Comparison of ENCODE assay signal across 26 mouse cellular contexts in genomic region chr16:57291696-57292095, GRCm38 (mm10). TPM values are rescaled to one million over a fixed set of nuclear protein-coding genes. Genes with fewer than 3 reads are reported as not detected.
DNase-seq lines count a peak whose midpoint lies in the region; ATAC-seq and TF ChIP-seq lines count a peak whose summit lies in the region.
"Had no signal": no experiment of that assay in that cellular context is flagged by ENCODE, and none has a peak within 500 bp of the region (broad histone marks: within the 10 kb centered on the region; RNA-seq: fewer than 3 reads in every experiment).

No protein-coding gene starts in this region.

- ATAC-seq in intestine, postnatal 0 days: no peak
- no peak for ATAC-seq in intestine, embryonic 15.5 days
- no peak for ATAC-seq in cerebellum, adult (ENCODE audit: insufficient number of reproducible peaks, low FRiP score, low TSS enrichment)
- ATAC-seq: forebrain, embryonic 15.5 days had no signal

- H3K27me3 ChIP-seq in intestine, postnatal 0 days (replicated peaks; ENCODE audit: control insufficient read depth, insufficient read depth, low read length): no peaks in the 10 kb centered on the region
- no peaks in the 10 kb centered on the region for H3K27me3 ChIP-seq in intestine, embryonic 15.5 days (replicated peaks)
- no peaks in the 10 kb centered on the region for H3K27me3 ChIP-seq in testis, adult 2 months (ENCODE audit: control insufficient read depth, insufficient read depth, low read length)
- H3K27me3 ChIP-seq in MEL (ENCODE audit: control insufficient read depth in 1 of 2, insufficient read depth in 2 of 2, low read length in 2 of 2): no peaks in the 10 kb centered on the region
- H3K27me3 ChIP-seq in splenic B cell, adult 2 months (ENCODE audit: control insufficient read depth, insufficient read depth, low read length, poor library complexity, severe bottlenecking): no peaks in the 10 kb centered on the region
- H3K27me3 ChIP-seq in midbrain, embryonic 10.5 days (ENCODE audit: low read depth, poor library complexity, severe bottlenecking): no peaks in the 10 kb centered on the region
- H3K27me3 ChIP-seq: forebrain, embryonic 15.5 days; heart, embryonic 13.5 days; hindbrain, embryonic 15.5 days; midbrain, embryonic 12.5 days; stomach, embryonic 15.5 days had no signal

- 95% methylated on average over 5 of the region's 5 CpGs for WGBS in intestine, postnatal 0 days
- WGBS in intestine, embryonic 15.5 days: 92% methylated on average over 5 of the region's 5 CpGs
- 95% methylated on average over 5 of the region's 5 CpGs for WGBS in midbrain, embryonic 10.5 days

- TF ChIP-seq CTCF in intestine, postnatal 0 days (IDR thresholded peaks at IDR 0.05; ENCODE audit: low read depth): 0 out of 2 replicates have a peak, but pooled peaks have one; percentile 12
- TF ChIP-seq CTCF in testis, adult 2 months (IDR thresholded peaks at IDR 0.05; ENCODE audit: control insufficient read depth, insufficient read depth, insufficient replicate concordance, low read depth, low read length): no peak
- peak; percentile 35 to 41 (median 39) for TF ChIP-seq CTCF in MEL (IDR thresholded peaks at IDR 0.05 in 2 of 3, conservative IDR thresholded peaks at IDR 0.05 in 1 of 3; ENCODE audit: control insufficient read depth in 1 of 3, insufficient read depth in 1 of 3, low read depth in 2 of 3, low read length in 3 of 3, poor library complexity in 1 of 3, severe bottlenecking in 1 of 3)

- H3K9ac ChIP-seq in intestine, postnatal 0 days (ENCODE audit: low read depth, low read length): no peak overlapping the region
- no peak overlapping the region for H3K9ac ChIP-seq in intestine, embryonic 15.5 days
- no peak overlapping the region for H3K9ac ChIP-seq in MEL (ENCODE audit: control insufficient read depth, low read depth, low read length, poor library complexity, severe bottlenecking)
- H3K9ac ChIP-seq: forebrain, embryonic 15.5 days; heart, embryonic 13.5 days; hindbrain, embryonic 15.5 days; midbrain, embryonic 12.5 days; stomach, embryonic 15.5 days had no signal

- no peaks in the 10 kb centered on the region for H3K4me1 ChIP-seq in intestine, postnatal 0 days (replicated peaks; ENCODE audit: control insufficient read depth, insufficient read depth, low read length)
- H3K4me1 ChIP-seq in intestine, embryonic 15.5 days (replicated peaks): no peaks in the 10 kb centered on the region
- no peaks in the 10 kb centered on the region; the same call in 1 of the 2 replicates for H3K4me1 ChIP-seq in testis, adult 2 months (ENCODE audit: control insufficient read depth, insufficient read depth, low read length)
- no peaks in the 10 kb centered on the region for H3K4me1 ChIP-seq in MEL (ENCODE audit: control insufficient read depth in 1 of 2, insufficient read depth in 2 of 2, low read length in 2 of 2)
- H3K4me1 ChIP-seq in midbrain, embryonic 10.5 days: no peaks in the 10 kb centered on the region
- H3K4me1 ChIP-seq: forebrain, embryonic 15.5 days; hindbrain, embryonic 15.5 days; limb, embryonic 10.5 days; midbrain, embryonic 12.5 days; stomach, embryonic 15.5 days had no signal

- H3K4me2 ChIP-seq in intestine, postnatal 0 days (replicated peaks; ENCODE audit: low read depth): no peak overlapping the region
- H3K4me2 ChIP-seq in intestine, embryonic 15.5 days (replicated peaks): no peak overlapping the region
- H3K4me2 ChIP-seq: forebrain, embryonic 15.5 days; heart, embryonic 13.5 days; hindbrain, embryonic 15.5 days; liver, embryonic 11.5 days; midbrain, embryonic 12.5 days; stomach, embryonic 15.5 days had no signal

- no peak for TF ChIP-seq POLR2A in testis, adult 2 months (IDR thresholded peaks at IDR 0.05; ENCODE audit: control insufficient read depth, low read depth, low read length)
- no peak for TF ChIP-seq POLR2A in MEL (IDR thresholded peaks at IDR 0.05; ENCODE audit: control insufficient read depth in 1 of 2, insufficient read depth in 1 of 2, low read depth in 1 of 2, low read length in 2 of 2, poor library complexity in 1 of 2)

- TF ChIP-seq RAD21 in MEL (IDR thresholded peaks at IDR 0.05; ENCODE audit: low read depth, low read length): peak; percentile 36

- H3K36me3 ChIP-seq in intestine, postnatal 0 days (ENCODE audit: control insufficient read depth, insufficient read depth): no peaks in the 10 kb centered on the region
- H3K36me3 ChIP-seq in intestine, embryonic 15.5 days: no peaks in the 10 kb centered on the region
- H3K36me3 ChIP-seq in testis, adult 2 months (ENCODE audit: control insufficient read depth, insufficient read depth, low read length): no peaks in the 10 kb centered on the region
- H3K36me3 ChIP-seq in MEL (ENCODE audit: control insufficient read depth in 1 of 2, insufficient read depth in 2 of 2, low read length in 2 of 2): no peaks in the 10 kb centered on the region
- no peaks in the 10 kb centered on the region for H3K36me3 ChIP-seq in splenic B cell, adult 2 months (ENCODE audit: control insufficient read depth, insufficient read depth, low read length, poor library complexity, severe bottlenecking)
- H3K36me3 ChIP-seq in midbrain, embryonic 10.5 days: no peaks in the 10 kb centered on the region
- H3K36me3 ChIP-seq: forebrain, embryonic 15.5 days; heart, embryonic 13.5 days; hindbrain, embryonic 15.5 days; limb, embryonic 10.5 days; midbrain, embryonic 12.5 days; stomach, embryonic 15.5 days had no signal

- H3K79me2 ChIP-seq in MEL (ENCODE audit: control insufficient read depth, insufficient read depth, low read length, poor library complexity): no peaks in the 10 kb centered on the region

- H3K27ac ChIP-seq in intestine, postnatal 0 days (ENCODE audit: low read depth, low read length): no peak overlapping the region
- no peak overlapping the region for H3K27ac ChIP-seq in intestine, embryonic 15.5 days
- H3K27ac ChIP-seq in testis, adult 2 months (ENCODE audit: control insufficient read depth, insufficient read depth, low read depth, low read length): no peak overlapping the region
- no peak overlapping the region for H3K27ac ChIP-seq in MEL (ENCODE audit: control insufficient read depth, low read depth, low read length)
- H3K27ac ChIP-seq in midbrain, embryonic 10.5 days (replicated peaks): no peak overlapping the region
- H3K27ac ChIP-seq: forebrain, embryonic 15.5 days; hindbrain, embryonic 15.5 days; kidney, postnatal 0 days; limb, embryonic 10.5 days; macrophage; midbrain, embryonic 12.5 days; stomach, embryonic 15.5 days had no signal

- no peak overlapping the region for H3K4me3 ChIP-seq in intestine, postnatal 0 days (ENCODE audit: low read depth, low read length)
- H3K4me3 ChIP-seq in intestine, embryonic 15.5 days (replicated peaks): no peak overlapping the region
- peak overlapping the region; percentile 5; the same call in 1 of the 2 replicates for H3K4me3 ChIP-seq in testis, adult 2 months (ENCODE audit: control insufficient read depth, low read depth, low read length)
- no peak overlapping the region for H3K4me3 ChIP-seq in MEL (ENCODE audit: control insufficient read depth in 1 of 2, insufficient read depth in 1 of 2, low read depth in 2 of 2, low read length in 2 of 2)
- H3K4me3 ChIP-seq in midbrain, embryonic 10.5 days: no peak overlapping the region
- H3K4me3 ChIP-seq: forebrain, embryonic 15.5 days; heart, embryonic 13.5 days; hindbrain, embryonic 15.5 days; limb, embryonic 10.5 days; midbrain, embryonic 12.5 days; myocyte; stomach, embryonic 15.5 days had no signal

- no peak for DNase-seq in testis, postnatal 10 days (ENCODE audit: low spot score)
- peak; percentile 26 for DNase-seq in MEL (ENCODE audit: low read depth, low spot score)
- peak; percentile 5 for DNase-seq in splenic B cell, adult 2 months (ENCODE audit: low read depth, low spot score)
- no peak for DNase-seq in midbrain, embryonic 10.5 days (ENCODE audit: low spot score)
- DNase-seq: adrenal gland, adult 2 months; cerebellum, postnatal 14 days; heart, postnatal 4 days; kidney, adult 11 months; lung, adult 2 months; spleen, adult 18-20 months had no signal

- H3K9me3 ChIP-seq in intestine, postnatal 0 days (ENCODE audit: control insufficient read depth): no peaks in the 10 kb centered on the region
- H3K9me3 ChIP-seq in intestine, embryonic 15.5 days: no peaks in the 10 kb centered on the region
- no peaks in the 10 kb centered on the region for H3K9me3 ChIP-seq in MEL (replicated peaks; ENCODE audit: insufficient read depth, low read length)
- no peaks in the 10 kb centered on the region for H3K9me3 ChIP-seq in midbrain, embryonic 10.5 days (replicated peaks)
- H3K9me3 ChIP-seq: forebrain, embryonic 15.5 days; hindbrain, embryonic 15.5 days; limb, embryonic 10.5 days; midbrain, embryonic 12.5 days; stomach, embryonic 15.5 days had no signal

- TF ChIP-seq EP300 in MEL (IDR thresholded peaks at IDR 0.05; ENCODE audit: low read depth in 1 of 2, low read length in 2 of 2): no peak

TF ChIP-seq in MEL, 35 proteins besides CTCF, POLR2A, EP300 and RAD21:
- TF ChIP-seq SMC3 (IDR thresholded peaks at IDR 0.05; ENCODE audit: low read depth, low read length) (peak; percentile 39), GATA1 (IDR thresholded peaks at IDR 0.05; ENCODE audit: low read depth, low read length) (no peak), NRF1 (IDR thresholded peaks at IDR 0.05; ENCODE audit: insufficient read depth, low read depth, low read length, poor library complexity, severe bottlenecking) (no peak)

RNA-seq across cellular contexts. Expression of gene Tmem30c, which starts 1.0 kb away (rescaled TPM):
- polyA plus RNA-seq in intestine, postnatal 0 days (2015; fragmentation: Nextera tagmentation; extraction: Ambion mirVana): not detected in 2 replicates
- not detected in 2 replicates for polyA plus RNA-seq in intestine, embryonic 15.5 days (2015; fragmentation: Nextera tagmentation; extraction: Ambion mirVana)
- polyA plus RNA-seq in testis, adult 2 months (2012; rRNA removed): 50.4 and 66.3 TPM in 2 replicates
- total RNA-seq in MEL (2012; rRNA removed): 0.03 and 0.04 TPM in 2 replicates
- under 1 TPM in 1 of 2 experiments, not detected in 1; 0.38 TPM for polyA plus RNA-seq in MEL (2012; ENCODE audit: insufficient read depth in 1 of 2, insufficient read length in 2 of 2, low read depth in 1 of 2, low replicate concordance in 2 of 2, missing spikeins in 1 of 2)
- 0.09 TPM in 2 replicates for polyA plus RNA-seq in midbrain, embryonic 10.5 days (2016; fragmentation: Nextera tagmentation; extraction: Ambion mirVana)
- total RNA-seq: adrenal gland, adult 2 months; gastrocnemius, postnatal 4 days; heart, postnatal 4 days had no signal
- polyA plus RNA-seq: adrenal gland, adult 2 months; embryonic facial prominence, embryonic 14.5 days; heart, embryonic 13.5 days; kidney, postnatal 0 days; liver, embryonic 11.5 days; lung, adult 2 months; macrophage; myocyte had no signal

Comparison
In these comparisons a context has a peak if more than half of its experiments do, and no peak if none do; other contexts are left out.
1. DNase-seq: peak in MEL (single experiment) and splenic B cell, adult 2 months (single experiment); none in testis, postnatal 10 days (single experiment) and midbrain, embryonic 10.5 days (single experiment).
2. RNA of gene Tmem30c, which starts 1.0 kb away (polyA plus RNA-seq): 50.4 to 66.3 TPM in testis, adult 2 months; 0.38 TPM in MEL, 0.09 TPM in midbrain, embryonic 10.5 days, not detected in intestine, postnatal 0 days and not detected in intestine, embryonic 15.5 days; every median in the first group is over 10 times any median in the second.